Comparison of ENCODE assay signal across 8 mouse cellular contexts in genomic region chr11:29130385-29131355, GRCm38 (mm10). TPM values are rescaled to one million over a fixed set of nuclear protein-coding genes. Genes with fewer than 3 reads are reported as not detected.
A peak's percentile ranks its signal among the peaks of the same experiment; 100 is the strongest.
DNase-seq lines count a peak whose midpoint lies in the region; ATAC-seq lines count a peak whose summit lies in the region.

Pnpt1 (plus strand) TSS chr11:29130744.

- peak within 1 kb of the TSS; percentile 79 for H3K4me2 ChIP-seq in hindbrain, embryonic 11.5 days (replicated peaks; ENCODE audit: low read depth, low read length)

- peak within 1 kb of the TSS; percentile 80 for H3K9ac ChIP-seq in hindbrain, embryonic 11.5 days (ENCODE audit: low read depth, low read length)

- no peaks in the 10 kb centered on the region for H3K4me1 ChIP-seq in hindbrain, embryonic 11.5 days (replicated peaks; ENCODE audit: control insufficient read depth, insufficient read depth, low read length)

- 7% methylated on average over 50 of the region's 50 CpGs for WGBS in hindbrain, embryonic 11.5 days

- peak; percentile 100 for ATAC-seq in hindbrain, embryonic 11.5 days (ENCODE audit: low FRiP score)

- no peaks in the 10 kb centered on the region for H3K9me3 ChIP-seq in hindbrain, embryonic 11.5 days (ENCODE audit: control insufficient read depth, low read length)

- H3K27me3 ChIP-seq in hindbrain, embryonic 11.5 days (ENCODE audit: control insufficient read depth, insufficient read depth, low read length): no peaks in the 10 kb centered on the region

- peak within 1 kb of the TSS; percentile 53; the same call in 1 of the 2 replicates for H3K27ac ChIP-seq in hindbrain, embryonic 11.5 days (ENCODE audit: low read depth, low read length)

- H3K4me3 ChIP-seq in hindbrain, embryonic 11.5 days (ENCODE audit: low read depth, low read length): peak within 1 kb of the TSS; percentile 87

- DNase-seq in Muller cell, postnatal 12 days (ENCODE audit: inconsistent ontology term): peak; percentile 91
- peak; percentile 89 for DNase-seq in cerebellum, adult 9-11 months
- DNase-seq in frontal cortex, adult 2 months (ENCODE audit: extremely low spot score in 1 of 2, low spot score in 1 of 2): peak; percentile 84 to 93
- DNase-seq in hindbrain, embryonic 11.5 days (ENCODE audit: low spot score): peak; percentile 90
- peak; percentile 88 to 90 for DNase-seq in layer of hippocampus, postnatal 10 days (ENCODE audit: low spot score in 2 of 2)
- DNase-seq in lung, postnatal 10 days: peak; percentile 96
- DNase-seq in ovary, postnatal 36 days (ENCODE audit: low spot score): peak; percentile 91
- peak; percentile 87 for DNase-seq in thymus, postnatal 25 days

- no peaks in the 10 kb centered on the region for H3K36me3 ChIP-seq in hindbrain, embryonic 11.5 days (ENCODE audit: control insufficient read depth, insufficient read depth, low read length)

RNA-seq across cellular contexts. Expression of gene Pnpt1, which starts in this region (rescaled TPM):
- 19.8 and 23.0 TPM in 2 replicates for polyA plus RNA-seq in frontal cortex, adult 2 months (2012; rRNA removed)
- 39.2 and 44.8 TPM in 2 replicates for polyA plus RNA-seq in hindbrain, embryonic 11.5 days (2014; fragmentation: Nextera tagmentation; extraction: Ambion mirVana)
- total RNA-seq in layer of hippocampus, postnatal 10 days (2021): 10 to 100 TPM; 26.8 to 31.2 TPM

Comparison
In these comparisons a context has a peak if more than half of its experiments do, and no peak if none do; other contexts are left out.
1. Peak in every context shown above with its lines: DNase-seq, ATAC-seq, H3K4me3 ChIP-seq and H3K27ac ChIP-seq.